Mouse (Mus musculus): ENCODE results near the gene Nfx1. TPM values are rescaled to one million over a fixed set of nuclear protein-coding genes. Genes with fewer than 3 reads are reported as not detected.

Nfx1 gene
- polyA plus RNA-seq, 1 experiment from 2014 or later = 93.7 TPM

DNA sequence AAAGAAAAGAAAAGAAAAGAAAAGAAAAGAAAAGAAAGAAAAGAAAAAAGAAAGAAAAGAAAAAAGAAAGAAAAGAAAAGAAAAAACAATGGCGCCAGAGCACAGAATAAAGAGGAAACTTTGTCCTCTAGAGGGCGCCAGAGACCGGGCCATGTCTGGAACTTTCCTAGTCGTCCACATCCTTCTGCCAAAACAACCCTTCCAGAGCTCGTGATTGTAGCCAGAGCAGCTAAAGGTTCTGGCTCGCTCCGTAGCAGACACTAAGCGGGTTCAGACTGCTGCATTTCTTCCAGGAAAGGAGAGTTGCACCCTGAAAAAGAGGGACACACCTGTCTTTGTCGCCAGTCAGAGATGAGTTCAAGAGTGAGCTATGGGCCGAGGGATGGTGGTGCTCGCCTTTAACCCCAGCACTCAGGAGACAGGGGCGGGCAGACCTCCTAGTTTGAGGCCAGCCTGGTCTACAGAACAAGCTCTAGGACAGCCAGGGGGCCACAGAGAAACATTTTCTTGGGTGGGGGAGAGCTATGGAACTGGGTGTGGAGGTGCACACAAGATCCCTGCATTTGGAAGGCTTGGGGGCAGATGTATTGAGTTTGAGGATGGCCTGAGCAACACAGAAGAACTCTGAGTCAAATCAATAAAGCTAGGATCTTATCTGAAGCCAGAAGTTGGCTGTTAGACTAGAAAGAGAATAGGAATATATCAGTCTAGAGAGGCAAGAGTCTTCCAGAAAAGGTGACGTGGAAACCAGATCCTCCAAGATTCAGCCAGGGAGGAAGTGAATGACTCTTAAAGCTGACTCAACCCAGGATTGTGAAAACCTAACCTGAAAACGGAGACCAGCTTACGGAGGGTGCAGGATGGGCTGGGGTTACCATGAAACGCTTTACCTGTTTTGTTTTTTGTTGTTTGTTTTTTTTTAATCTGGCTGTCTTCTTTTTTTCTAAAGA lies 80.3 kb downstream of the Nfx1 start:
- H3K4me3 ChIP-seq (ENCODE audit: low read depth, low read length) = no peak overlapping the region
- H3K4me2 ChIP-seq (ENCODE audit: low read depth, low read length) = peak overlapping the region; percentile 24
- H3K36me3 ChIP-seq (replicated peaks; ENCODE audit: control insufficient read depth, insufficient read depth, low read depth, low read length) = no peaks in the 10 kb centered on the region
- H3K9ac ChIP-seq (replicated peaks; ENCODE audit: low read length) = peak overlapping the region; percentile 54
- no peaks in the 10 kb centered on the region for H3K9me3 ChIP-seq (replicated peaks; ENCODE audit: control insufficient read depth, low read length)
- ATAC-seq (replicated peaks; ENCODE audit: insufficient number of reproducible peaks, low FRiP score, low TSS enrichment, low read depth) = no peak; the same call in 1 of the 2 replicates
- H3K27ac ChIP-seq (replicated peaks; ENCODE audit: low read depth, low read length) = no peak overlapping the region
- H3K4me1 ChIP-seq (ENCODE audit: control insufficient read depth, insufficient read depth, low read length) = no peaks in the 10 kb centered on the region; the same call in 1 of the 2 replicates
- no peaks in the 10 kb centered on the region for H3K27me3 ChIP-seq (ENCODE audit: control insufficient read depth, insufficient read depth, low read length)
- WGBS = 35% methylated on average over 16 of the region's 16 CpGs
- DNase-seq (ENCODE audit: low spot score) = peak; percentile 94

DNA sequence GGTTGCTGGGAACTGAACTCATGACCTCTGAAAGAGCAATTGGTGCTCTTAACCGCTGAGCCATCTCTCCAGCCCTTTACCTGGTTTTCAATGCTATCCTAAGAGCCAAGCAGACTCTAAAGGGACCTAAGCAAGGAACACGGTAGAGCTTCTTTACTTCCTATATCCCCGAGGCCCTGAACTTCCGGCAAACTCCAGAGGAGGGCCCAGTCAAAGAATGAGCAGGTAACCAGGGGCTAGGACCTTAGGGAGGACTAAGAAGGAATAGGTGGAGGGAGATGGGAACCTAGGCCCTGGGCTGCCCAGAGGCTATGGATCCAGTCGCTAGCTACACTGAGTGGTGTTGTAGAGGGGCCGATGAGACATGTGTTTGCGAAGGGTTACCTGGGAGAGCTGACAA lies 81.1 kb downstream of the Nfx1 start:
- H3K9me3 ChIP-seq (replicated peaks; ENCODE audit: control insufficient read depth, low read length) = no peaks in the 10 kb centered on the region
- H3K27ac ChIP-seq (replicated peaks; ENCODE audit: low read depth, low read length) = no peak overlapping the region
- H3K4me3 ChIP-seq (ENCODE audit: low read depth, low read length) = no peak overlapping the region
- no peaks in the 10 kb centered on the region for H3K36me3 ChIP-seq (replicated peaks; ENCODE audit: control insufficient read depth, insufficient read depth, low read depth, low read length)
- no peaks in the 10 kb centered on the region; the same call in 1 of the 2 replicates for H3K4me1 ChIP-seq (ENCODE audit: control insufficient read depth, insufficient read depth, low read length)
- no peak for DNase-seq (ENCODE audit: low spot score)
- H3K27me3 ChIP-seq (ENCODE audit: control insufficient read depth, insufficient read depth, low read length) = no peaks in the 10 kb centered on the region
- 75% methylated on average over 7 of the region's 7 CpGs for WGBS
- H3K9ac ChIP-seq (replicated peaks; ENCODE audit: low read length) = no peak overlapping the region
- ATAC-seq (replicated peaks; ENCODE audit: insufficient number of reproducible peaks, low FRiP score, low TSS enrichment, low read depth) = no peak
- H3K4me2 ChIP-seq (ENCODE audit: low read depth, low read length) = no peak overlapping the region

DNA sequence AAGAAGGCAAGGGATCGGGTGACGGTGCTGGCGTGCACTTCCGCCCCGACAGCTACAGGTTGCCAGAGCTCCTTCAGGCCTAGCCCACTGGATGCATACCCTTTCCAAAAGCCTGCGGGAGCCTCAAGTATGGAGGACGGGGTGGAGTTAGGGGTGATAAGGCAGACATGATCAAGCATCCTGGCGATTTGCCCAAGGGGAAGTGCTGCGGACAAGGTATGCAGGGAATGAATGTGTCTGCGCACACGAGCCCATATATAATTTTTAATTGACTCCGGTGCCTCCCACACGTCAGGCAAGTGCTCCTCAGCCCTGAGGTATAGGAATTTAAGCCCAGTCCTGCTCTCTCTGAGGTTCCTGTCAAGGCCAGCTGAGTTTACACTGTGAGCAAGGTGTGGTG lies 84.4 kb downstream of the Nfx1 start:
- ATAC-seq (replicated peaks; ENCODE audit: insufficient number of reproducible peaks, low FRiP score, low TSS enrichment, low read depth) = no peak
- Histone ChIP-seq H3K4me2 (ENCODE audit: low read depth, low read length) (no peak overlapping the region), H3K4me1 (ENCODE audit: control insufficient read depth, insufficient read depth, low read length) (no peaks in the 10 kb centered on the region), H3K9ac (replicated peaks; ENCODE audit: low read length) (no peak overlapping the region), H3K27me3 (ENCODE audit: control insufficient read depth, insufficient read depth, low read length) (no peaks in the 10 kb centered on the region), H3K4me3 (ENCODE audit: low read depth, low read length) (no peak overlapping the region), H3K9me3 (replicated peaks; ENCODE audit: control insufficient read depth, low read length) (no peaks in the 10 kb centered on the region), H3K36me3 (replicated peaks; ENCODE audit: control insufficient read depth, insufficient read depth, low read depth, low read length) (no peaks in the 10 kb centered on the region), H3K27ac (replicated peaks; ENCODE audit: low read depth, low read length) (no peak overlapping the region)
- 77% methylated on average over 13 of the region's 13 CpGs for WGBS
- DNase-seq (ENCODE audit: low spot score) = no peak

DNA sequence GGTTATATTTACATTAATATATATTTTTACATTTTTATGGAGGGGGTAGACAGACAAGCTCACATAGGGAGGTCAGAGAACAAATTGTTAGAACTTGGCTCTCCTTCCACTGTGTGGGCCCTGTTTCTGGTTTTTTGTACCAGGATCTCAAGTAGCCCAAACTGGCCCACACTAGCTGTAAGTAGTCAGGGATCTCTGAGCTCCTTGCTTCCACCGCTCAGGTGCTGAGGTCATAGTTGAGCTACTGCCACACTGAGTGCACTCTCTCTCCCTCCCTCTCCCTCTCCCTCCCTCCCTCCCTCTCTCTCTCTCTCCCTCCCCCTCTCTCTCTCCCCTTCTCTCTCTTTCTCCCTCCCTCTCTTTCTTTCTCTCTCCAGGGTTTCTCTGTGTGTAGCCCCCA lies 85.5 kb downstream of the Nfx1 start:
- Histone ChIP-seq H3K9me3 (replicated peaks; ENCODE audit: control insufficient read depth, low read length) (no peaks in the 10 kb centered on the region), H3K27ac (replicated peaks; ENCODE audit: low read depth, low read length) (no peak overlapping the region), H3K4me2 (ENCODE audit: low read depth, low read length) (no peak overlapping the region), H3K4me3 (ENCODE audit: low read depth, low read length) (no peak overlapping the region), H3K9ac (replicated peaks; ENCODE audit: low read length) (no peak overlapping the region), H3K27me3 (ENCODE audit: control insufficient read depth, insufficient read depth, low read length) (no peaks in the 10 kb centered on the region), H3K4me1 (ENCODE audit: control insufficient read depth, insufficient read depth, low read length) (no peaks in the 10 kb centered on the region), H3K36me3 (replicated peaks; ENCODE audit: control insufficient read depth, insufficient read depth, low read depth, low read length) (no peaks in the 10 kb centered on the region)
- DNase-seq (ENCODE audit: low spot score) = no peak
- 35% methylated on average over 1 of the region's 1 CpGs for WGBS
- ATAC-seq (replicated peaks; ENCODE audit: insufficient number of reproducible peaks, low FRiP score, low TSS enrichment, low read depth) = no peak

DNA sequence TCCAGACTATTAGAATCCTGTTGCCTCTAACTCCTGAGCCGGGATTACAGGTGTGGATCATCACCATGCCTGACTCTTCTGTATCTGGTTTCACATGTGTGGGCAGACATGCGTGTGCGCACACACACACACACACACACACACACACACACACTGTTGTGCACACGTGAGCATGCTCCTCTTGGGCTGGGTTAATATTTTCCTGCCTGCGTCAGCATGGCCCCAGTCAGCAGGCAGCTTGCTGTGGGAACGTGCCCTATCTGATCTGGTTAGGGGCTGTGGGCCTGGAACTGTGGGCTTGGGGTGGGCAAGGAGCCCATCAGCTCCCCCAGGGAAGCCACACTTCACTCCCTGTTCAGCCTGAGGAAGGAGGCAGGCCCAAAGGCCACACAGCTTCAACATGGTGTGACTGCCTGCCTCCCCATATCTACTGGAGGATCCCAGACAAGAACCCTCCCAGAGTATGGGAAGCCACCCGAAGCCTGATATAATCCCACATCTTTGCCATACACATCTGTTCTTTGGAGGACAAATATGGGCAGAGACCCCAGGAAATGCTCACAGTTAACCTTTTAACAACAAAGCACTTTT lies 86.1 kb downstream of the Nfx1 start:
- Histone ChIP-seq H3K4me3 (ENCODE audit: low read depth, low read length) (no peak overlapping the region), H3K9me3 (replicated peaks; ENCODE audit: control insufficient read depth, low read length) (no peaks in the 10 kb centered on the region), H3K9ac (replicated peaks; ENCODE audit: low read length) (no peak overlapping the region), H3K36me3 (replicated peaks; ENCODE audit: control insufficient read depth, insufficient read depth, low read depth, low read length) (no peaks in the 10 kb centered on the region), H3K4me1 (ENCODE audit: control insufficient read depth, insufficient read depth, low read length) (no peaks in the 10 kb centered on the region), H3K4me2 (ENCODE audit: low read depth, low read length) (no peak overlapping the region), H3K27ac (replicated peaks; ENCODE audit: low read depth, low read length) (no peak overlapping the region), H3K27me3 (ENCODE audit: control insufficient read depth, insufficient read depth, low read length) (no peaks in the 10 kb centered on the region)
- no peak for DNase-seq (ENCODE audit: low spot score)
- WGBS = 64% methylated on average over 7 of the region's 7 CpGs
- no peak for ATAC-seq (replicated peaks; ENCODE audit: insufficient number of reproducible peaks, low FRiP score, low TSS enrichment, low read depth)

DNA sequence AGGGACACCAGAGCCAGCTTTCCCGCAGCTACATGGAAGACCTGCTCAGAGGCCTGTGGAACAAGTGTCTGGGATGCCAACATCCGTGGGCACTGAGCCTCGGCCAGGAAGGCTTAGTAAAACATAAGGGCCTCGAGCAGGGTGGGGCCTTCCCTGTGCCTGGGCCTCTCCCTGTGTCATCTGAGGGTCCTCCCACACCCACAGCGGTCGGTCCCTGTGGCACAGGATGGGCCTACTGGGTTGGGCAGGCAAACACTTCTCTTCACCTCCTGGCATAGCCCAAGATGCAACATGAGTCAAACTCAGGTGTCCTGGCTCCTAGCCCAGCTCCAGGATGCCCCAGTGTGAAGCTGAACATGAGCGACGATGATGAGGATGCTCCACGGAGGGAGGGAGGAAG lies 86.7 kb downstream of the Nfx1 start:
- Histone ChIP-seq H3K4me3 (ENCODE audit: low read depth, low read length) (no peak overlapping the region), H3K27me3 (ENCODE audit: control insufficient read depth, insufficient read depth, low read length) (no peaks in the 10 kb centered on the region), H3K9me3 (replicated peaks; ENCODE audit: control insufficient read depth, low read length) (no peaks in the 10 kb centered on the region), H3K4me1 (ENCODE audit: control insufficient read depth, insufficient read depth, low read length) (no peaks in the 10 kb centered on the region), H3K9ac (replicated peaks; ENCODE audit: low read length) (no peak overlapping the region), H3K4me2 (ENCODE audit: low read depth, low read length) (no peak overlapping the region), H3K27ac (replicated peaks; ENCODE audit: low read depth, low read length) (no peak overlapping the region), H3K36me3 (replicated peaks; ENCODE audit: control insufficient read depth, insufficient read depth, low read depth, low read length) (no peaks in the 10 kb centered on the region)
- ATAC-seq (replicated peaks; ENCODE audit: insufficient number of reproducible peaks, low FRiP score, low TSS enrichment, low read depth) = no peak
- WGBS = 78% methylated on average over 6 of the region's 9 CpGs
- DNase-seq (ENCODE audit: low spot score) = no peak

DNA sequence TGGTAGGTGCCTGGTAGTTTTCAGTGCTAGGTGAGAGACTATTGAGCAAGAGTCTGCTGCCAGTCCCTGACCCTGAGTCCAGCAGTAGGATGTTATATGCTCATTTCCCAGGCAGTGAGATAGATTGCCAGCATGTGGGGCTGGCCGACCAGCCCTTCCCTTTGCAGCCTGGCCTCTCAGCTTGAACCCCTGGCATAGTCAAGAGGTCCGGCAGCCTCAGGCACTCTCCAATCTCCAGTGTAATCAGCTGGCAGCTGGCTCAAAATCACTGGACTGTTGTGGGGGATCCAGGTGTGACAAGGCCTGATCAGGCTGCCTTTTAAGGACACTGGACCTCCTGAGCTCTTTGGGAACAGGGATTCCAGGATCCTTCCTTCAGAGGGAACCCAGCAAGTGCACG lies 92.6 kb downstream of the Nfx1 start:
- WGBS = 51% methylated on average over 3 of the region's 3 CpGs
- H3K4me3 ChIP-seq (ENCODE audit: low read depth, low read length) = no peak overlapping the region
- H3K27me3 ChIP-seq (ENCODE audit: control insufficient read depth, insufficient read depth, low read length) = no peaks in the 10 kb centered on the region
- ATAC-seq (replicated peaks; ENCODE audit: insufficient number of reproducible peaks, low FRiP score, low TSS enrichment, low read depth) = no peak
- DNase-seq (ENCODE audit: low spot score) = no peak
- H3K4me2 ChIP-seq (ENCODE audit: low read depth, low read length) = no peak overlapping the region
- no peaks in the 10 kb centered on the region for H3K9me3 ChIP-seq (replicated peaks; ENCODE audit: control insufficient read depth, low read length)
- H3K4me1 ChIP-seq (ENCODE audit: control insufficient read depth, insufficient read depth, low read length) = no peaks in the 10 kb centered on the region
- H3K9ac ChIP-seq (replicated peaks; ENCODE audit: low read length) = no peak overlapping the region
- H3K27ac ChIP-seq (replicated peaks; ENCODE audit: low read depth, low read length) = no peak overlapping the region
- H3K36me3 ChIP-seq (replicated peaks; ENCODE audit: control insufficient read depth, insufficient read depth, low read depth, low read length) = no peaks in the 10 kb centered on the region
